Mouse (Mus musculus): ENCODE results near the gene Timm44.
A peak's percentile ranks its signal among the peaks of the same experiment; 100 is the strongest.

Timm44 gene

DNA sequence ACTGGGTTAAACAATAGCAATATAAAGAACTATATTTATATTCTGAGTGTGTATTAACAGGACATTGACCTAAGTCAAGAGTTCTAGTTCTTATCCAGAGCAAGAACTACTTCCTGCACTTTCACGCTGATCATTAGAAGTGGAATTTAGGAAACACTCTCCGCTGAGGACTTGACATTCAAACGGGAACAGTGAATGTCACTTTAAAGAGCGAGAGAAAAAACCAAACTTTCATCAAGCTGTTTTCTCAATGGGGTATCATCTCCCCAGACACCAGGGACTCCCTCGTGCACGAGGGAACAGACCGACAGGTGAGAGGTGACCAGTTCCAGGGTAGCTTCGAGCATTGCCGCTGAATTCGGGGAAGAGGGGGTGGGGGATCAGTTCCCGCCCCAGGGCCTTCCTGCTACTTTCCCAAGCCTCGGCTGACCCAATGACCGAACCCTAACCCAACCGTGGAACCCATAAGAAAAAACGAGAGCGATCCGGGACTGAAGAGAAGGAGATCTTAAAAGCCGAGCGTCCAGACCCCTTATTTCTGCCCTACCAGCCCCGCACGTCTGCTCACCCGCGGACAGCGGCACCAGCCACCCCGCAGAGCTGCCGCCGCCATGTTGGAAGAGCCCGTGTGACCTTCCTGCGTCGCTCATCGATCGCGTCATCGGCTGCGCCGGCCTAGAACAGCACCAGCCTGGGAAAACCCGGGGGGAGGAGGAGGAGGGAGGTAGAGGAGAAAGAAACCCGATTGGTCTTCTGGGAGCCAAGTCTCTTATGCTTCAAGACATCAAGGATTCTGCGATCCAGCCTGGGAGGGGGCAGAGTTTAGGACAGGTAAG is at the start of gene Timm44:
Gene Timm44 (minus strand): TSS at position 639 of the 836 bp plus-strand sequence.
- DNase-seq, result peak; percentile 95

DNA sequence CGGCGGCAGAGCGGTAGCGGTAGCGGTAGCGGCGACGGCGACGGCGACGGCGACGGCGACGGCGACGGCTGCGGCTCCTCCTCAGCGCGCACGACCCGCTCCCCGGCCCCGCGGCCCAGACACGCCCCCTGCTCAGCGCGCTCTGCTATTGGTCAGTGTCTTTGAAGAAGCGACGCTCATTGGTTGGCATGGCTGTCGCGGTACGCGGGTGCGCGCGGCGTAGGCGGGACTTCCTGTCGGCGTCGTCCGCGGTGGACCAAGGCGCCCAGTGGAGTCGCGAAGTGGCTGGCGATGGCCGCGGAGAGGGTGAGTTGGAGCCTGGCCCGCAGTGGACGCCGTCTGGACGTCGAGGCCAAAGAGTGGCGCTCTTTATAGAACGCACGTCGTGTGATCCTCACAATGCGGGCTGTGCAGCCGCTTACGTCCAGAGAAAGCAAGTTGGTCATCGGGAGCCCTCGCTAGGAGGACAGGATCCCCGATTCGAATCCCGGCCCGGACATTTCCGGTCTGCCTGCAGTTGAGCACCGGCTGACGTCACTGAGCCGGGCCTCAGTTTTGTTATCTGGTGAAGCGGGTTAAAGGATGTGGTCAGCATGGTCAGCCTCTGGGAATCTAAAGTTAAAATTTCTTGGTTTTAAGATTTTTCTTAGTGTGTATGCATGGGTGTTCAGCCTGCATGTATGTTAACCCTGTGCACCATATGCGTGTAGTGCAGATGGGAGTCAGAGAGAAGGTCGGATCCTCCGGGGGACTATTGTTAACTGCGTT is 49.5 kb upstream of the Timm44 start, which contains the start of the genes Ccl25 and Elavl1:
Gene Ccl25 (plus strand): TSS at position 228 of the 768 bp plus-strand sequence.
Gene Elavl1 (minus strand): TSS at position 431 of the 768 bp plus-strand sequence.
- peak; percentile 97 for DNase-seq

GRCm38 (mm10) chr8:4324525-4324924 is 48.8 kb upstream of the Timm44 start:
- DNase-seq, result no peak

DNA sequence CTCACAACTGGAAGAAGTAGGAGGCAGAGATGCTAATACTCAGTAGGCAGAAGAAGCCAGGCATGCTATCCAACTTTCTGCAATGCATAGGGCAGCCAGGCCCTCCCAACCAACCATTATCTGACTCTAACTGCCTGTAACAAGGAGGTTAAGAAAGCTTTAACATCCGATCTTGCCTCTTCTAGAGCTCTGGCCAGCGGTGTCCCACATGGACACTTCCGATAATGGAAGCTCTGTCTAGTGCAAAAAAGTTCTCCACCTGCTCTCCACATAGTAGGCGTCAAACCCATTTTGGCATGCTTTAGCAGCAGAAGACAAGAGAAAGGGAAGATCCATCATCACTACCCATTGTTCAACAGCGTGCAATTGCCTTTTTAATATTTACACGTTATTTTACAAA is 48.2 kb upstream of the Timm44 start:
- no peak for DNase-seq

DNA sequence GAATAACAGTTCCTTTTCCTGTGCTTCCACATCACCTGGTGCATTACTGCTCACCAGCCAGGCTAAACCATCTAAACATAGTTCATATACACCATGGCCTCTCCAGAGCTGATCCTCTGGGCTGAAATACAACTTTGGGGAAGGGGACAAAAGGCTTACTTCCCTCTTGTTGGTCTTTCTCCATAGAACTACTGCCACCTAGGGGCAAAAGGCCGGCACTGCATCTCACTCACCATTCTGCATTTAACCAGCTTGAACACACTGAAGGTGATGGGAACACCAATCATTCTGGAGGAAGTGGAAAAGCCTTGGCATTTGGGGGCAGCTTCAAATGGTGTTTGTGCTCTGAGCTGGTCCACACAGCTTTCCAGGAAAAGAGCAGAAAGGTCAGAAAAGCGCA is 46.8 kb upstream of the Timm44 start:
- peak; percentile 89 for DNase-seq

DNA sequence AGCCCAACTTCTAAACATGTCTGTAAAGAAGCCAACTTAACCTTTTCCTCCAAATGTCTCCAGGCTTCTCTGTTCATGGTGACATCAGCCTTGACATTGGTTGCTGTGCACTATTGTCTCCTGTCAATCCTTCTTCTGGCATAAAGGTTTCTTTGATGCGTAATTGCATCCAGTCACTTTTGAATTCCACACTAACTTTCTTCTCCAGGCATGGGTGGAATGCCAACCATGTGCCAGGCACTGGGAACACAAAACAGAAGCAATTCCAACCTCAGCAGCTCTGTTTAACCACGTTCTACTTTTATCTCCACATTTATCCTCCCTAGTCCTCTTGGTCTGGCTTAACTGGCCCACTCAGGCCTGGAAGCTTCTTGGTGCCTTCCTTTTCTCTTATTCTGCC is 45.3 kb upstream of the Timm44 start:
- no peak for DNase-seq

DNA sequence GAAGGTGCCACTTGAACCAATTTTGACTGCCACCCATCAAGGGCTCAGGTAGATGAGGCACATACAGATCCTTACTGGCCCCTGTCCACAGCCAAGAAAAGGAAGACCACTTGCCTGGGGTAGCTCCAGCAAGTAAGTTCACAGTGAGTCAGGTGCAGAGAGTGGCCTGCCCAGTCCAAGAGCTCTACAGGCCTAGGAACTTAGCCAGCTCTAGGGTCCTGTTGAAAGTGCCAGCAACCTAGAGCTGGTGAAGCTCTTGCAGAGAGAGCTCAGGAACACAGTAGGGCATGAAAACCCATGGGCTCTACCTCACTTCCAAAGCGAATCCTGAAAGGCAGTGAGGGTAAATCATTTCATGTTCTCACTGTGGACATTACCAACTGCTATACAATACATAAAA is 44.7 kb upstream of the Timm44 start:
- no peak for DNase-seq

DNA sequence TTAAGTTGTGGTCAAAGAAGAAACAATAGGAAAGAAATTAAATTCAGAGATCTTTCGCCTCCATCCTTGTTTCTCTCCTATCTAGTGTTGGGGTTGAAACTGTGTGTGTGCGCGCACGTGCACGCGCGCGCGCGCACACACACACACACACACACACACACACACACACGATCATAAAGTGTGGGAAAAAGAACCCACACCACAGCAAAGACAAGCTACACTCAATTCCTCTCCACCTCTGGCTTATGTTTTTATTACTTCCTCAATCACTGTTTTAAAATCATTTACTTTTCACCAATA is 43.8 kb upstream of the Timm44 start:
- DNase-seq, result no peak

DNA sequence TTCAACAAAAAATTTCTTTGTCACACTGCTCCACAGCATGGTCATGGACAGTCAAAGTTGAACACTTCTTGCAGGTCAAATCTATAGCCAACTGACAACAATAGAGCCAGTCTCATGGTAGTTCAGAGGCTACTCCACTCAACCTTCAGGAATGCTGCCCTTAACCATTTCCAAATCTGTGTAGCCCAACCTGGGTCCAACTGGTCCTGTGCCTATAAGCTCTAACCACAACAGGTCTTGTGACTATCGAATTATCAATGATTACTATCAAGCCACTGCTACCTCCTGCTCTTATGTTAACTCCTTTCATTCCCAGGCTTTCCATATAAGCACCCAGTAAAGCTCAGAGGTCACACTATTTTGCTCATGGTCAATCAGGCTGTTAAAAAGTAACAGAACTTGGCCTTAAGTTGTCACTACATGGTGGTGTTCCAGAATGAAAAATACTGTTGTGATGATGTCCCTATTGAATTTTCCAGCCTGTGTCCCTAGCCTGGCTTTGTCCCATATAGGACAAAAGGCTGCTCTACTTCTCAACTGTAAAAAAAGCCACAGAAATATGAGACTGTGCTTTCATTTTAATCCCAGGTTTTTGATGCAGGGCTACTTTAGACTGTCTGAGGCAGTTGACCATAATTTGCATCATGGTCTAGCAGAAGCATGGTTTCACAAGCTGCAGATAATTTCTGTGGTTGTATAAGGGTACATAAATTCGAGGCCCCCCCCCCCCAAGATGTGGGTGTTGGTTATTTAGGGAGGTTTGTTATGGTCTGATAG is 43.3 kb upstream of the Timm44 start:
- DNase-seq, result no peak

DNA sequence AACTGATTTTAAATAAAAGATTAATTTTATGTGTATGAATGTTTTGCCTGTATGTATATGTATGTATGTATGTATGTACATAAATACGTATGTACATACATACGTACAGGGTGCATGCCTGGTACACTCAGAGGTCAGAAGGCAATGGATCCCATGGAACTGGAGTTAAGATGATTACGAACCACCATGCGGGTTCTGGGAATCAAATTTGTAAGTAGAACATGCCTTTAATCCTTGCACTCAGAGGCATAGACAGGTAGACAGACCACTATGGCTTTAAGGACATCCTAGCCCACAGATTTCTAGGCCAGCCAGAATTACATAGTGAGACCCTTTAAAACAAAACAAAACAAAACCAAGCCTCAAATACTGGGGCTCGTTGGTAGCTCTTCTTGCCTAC is 42.4 kb upstream of the Timm44 start:
- DNase-seq, result no peak

DNA sequence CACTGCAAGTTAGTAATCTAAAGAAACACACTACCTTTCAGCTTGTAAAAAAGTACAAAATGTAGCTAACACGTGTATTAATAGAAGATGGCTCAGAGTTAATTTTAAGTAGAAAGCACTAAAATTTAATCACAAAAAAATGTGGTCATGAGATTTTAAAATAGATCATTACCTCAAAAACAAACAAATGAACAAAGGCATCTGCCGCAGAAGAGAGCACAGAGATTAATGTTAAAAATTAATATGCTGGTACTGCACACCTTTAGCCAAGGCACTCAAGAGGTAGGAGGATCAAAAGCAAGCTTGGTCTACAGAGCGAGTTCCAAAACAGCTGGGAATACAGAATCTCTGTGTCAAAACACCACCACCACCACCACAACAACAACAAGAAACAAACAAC is 39.1 kb upstream of the Timm44 start:
- no peak for DNase-seq

DNA sequence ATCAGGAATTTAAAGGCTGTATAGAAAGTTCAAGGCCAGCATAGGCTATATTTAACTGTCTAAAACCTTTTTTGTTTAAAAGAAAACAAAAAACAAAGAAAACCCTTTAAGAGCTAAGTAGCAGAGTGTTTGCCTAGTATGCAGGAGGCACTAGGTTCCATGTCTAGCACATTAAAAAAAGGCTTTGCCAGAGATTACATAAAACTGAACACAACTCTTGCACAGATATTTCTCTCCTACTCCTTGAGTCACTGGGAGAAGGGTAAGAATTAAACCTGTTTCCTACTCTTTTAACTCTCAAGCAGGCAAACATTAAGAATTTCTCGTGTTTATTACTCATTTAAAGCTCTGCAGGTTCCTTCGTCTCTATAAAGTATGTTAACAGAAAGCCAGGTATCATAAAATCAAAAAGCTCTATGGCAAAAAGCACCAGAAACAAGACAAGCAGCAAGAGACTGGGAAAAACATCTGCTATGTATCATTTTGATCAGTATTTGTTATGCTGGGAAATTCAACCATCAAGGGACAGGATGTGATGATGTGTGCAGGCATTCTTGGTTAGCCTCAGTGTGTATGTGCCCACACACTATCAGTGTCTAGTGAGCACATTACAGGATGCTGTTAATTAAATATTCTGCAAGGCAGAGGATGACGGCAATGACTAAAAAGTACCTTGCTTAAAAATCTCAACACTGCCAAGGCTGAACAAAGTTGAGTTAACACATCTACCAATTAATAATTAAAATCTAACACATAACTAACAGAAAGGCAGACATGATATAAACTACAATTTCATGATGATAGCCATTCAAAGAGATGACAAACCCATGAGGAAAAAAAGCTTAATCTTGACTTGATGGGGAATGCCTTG is 37.8 kb upstream of the Timm44 start:
- DNase-seq, result peak; percentile 12

GRCm38 (mm10) chr8:4312104-4312503 is 36.4 kb upstream of the Timm44 start:
- DNase-seq, result no peak

DNA sequence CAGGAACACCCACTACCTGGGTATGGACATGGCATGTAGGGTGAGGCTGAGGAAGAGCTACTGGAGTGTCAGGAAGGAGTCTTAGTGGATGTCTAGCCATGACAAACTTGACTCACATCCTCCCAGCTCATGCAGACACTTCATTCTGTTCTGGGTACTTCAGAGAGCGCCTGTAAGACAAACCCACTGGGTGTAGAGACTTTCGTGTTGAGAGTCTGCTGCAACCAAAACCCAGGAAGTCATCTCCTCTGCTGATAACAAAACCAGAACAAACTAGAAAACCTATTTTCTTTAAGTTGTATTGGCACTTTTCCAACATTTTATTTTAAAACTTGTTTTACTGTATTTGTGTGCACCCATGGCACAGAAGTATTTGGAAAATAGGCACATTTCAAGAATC is 30.1 kb upstream of the Timm44 start:
- DNase-seq, result no peak

DNA sequence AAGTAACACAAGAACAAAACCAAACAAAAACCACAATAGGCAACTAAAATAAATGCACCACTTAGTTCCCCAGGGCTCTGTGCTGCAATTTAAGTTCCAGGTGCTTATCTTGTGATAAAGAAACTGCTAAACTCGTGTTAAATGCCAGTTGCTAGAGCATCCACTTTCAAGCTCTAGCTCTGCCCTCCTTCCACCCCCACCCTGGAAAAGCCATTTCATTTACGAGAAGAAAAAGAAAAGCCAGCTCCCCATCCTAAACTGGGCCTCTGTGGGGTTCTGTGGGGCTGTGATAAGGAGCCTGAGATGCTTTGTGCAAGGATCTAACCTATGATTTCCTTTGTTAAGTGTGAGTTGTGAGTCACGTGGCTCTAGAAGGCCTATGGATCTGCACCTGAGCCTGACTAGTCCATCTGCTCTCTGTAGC is 28.4 kb upstream of the Timm44 start:
- DNase-seq, result no peak

DNA sequence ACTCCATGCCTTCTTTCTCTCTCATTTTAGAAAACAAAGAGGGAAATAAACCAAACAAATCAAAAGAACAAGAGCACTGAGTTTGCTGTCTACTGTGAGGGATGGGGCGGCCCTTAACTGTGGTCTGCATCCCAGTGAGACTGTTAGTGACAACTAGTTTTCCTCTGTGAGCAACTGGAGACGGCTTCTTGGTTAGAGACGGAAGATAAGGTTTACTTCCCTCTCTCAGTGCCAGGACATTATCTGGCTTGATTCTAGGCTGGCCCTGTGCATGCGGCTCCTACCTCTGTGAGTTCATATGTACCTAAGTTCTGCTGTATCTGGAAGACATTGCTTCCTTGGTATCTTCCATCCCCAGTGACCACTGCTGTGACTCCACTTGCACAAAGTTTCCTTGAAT is 22.1 kb upstream of the Timm44 start:
- no peak for DNase-seq

DNA sequence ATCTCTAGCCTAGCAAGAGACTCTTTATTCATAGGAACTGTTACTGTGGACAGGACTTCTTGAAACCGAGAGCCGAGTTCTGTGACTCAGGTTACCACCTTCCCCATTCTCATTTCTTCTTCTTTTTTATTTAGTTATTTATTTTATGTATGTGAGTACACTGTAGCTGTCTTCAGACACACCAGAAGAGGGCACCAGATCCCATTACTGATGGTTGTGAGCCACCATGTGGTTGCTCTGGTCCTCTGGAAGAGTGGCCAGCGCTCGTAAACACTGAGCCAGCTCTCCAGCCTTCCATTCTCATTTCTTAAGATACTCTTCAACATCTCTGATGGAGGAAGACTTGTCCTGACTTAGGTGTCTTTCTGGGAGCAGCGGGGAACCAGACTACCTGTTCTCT is 17.0 kb upstream of the Timm44 start:
- no peak for DNase-seq

DNA sequence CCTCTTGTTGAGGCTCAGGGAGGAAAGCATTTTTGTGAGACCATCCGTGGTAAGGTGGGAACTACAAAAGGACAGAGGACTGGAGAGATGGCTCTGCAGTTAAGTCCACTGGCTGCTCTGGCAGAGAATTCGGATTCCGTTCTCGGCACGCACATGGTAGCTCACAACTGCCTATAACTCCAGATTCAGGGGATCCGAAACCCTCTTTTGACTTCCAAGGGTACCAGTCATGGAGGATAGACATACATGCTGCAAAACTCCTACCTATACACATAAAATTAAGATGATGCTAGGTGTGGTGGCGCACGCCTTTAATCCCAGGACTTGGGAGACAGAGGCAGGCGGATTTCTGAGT is 375 bp upstream of the Timm44 start:
- DNase-seq, result no peak

- DNase-seq, result no peak
Observed at GRCm38 (mm10) chr8:4269609-4270008, 6.1 kb downstream of the Timm44 start.

DNA sequence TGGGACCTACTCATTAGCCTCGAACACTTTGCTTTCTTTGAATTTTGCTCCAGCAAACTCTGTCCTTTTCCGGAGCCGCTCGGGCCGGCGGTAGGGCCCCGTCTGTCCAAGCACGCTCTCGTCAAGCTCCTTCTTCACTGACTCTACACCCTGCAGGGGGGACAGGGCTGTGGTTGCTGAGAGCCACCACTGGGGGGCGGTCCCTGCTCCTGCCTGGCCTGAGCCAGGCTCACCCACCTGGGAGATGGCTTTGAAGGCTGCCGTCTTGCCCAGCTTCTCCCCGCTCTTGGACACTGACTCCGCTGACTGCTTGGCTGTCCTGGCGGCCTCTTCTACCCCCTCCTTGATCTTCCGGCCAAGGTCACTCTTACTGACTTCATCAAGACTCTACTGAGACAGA is 8.1 kb downstream of the Timm44 start:
- DNase-seq, result peak; percentile 37

DNA sequence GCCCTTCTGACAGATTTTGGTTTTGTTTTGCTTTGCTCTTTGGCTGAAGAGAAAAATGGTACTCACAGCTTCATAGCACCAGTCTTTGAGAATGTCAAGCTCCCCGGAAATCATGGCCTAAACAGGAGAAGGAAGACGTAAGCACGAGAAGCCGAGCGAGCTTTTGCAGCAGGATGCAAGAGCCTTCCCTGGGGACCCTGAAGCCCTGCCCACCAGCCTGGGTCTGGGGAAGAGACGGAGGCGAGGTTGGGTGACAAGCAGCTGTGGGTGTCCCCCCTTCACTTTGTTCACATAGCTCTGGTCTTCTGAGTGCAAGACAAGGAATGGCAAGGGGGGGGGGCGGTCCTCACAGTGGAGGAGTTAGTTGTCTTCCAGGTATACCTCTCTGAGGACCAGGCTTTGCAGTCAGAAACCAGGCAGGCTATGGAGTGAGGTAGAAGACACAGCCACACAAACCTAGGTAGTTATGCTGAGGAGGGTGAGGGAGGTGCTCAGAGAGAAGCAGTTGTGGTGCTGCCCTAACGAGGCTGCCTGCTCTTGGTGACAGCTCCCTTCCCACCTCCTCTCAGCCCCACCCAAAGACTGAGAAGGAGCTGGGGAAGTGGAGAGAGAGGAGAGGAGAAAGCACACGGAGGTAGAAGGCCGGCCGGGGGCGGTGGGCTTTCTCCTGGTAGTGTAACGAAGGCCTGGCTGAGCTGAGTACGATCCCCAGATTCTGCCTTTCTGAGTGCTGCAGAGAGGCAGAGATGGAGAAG is 10.4 kb downstream of the Timm44 start:
- DNase-seq, result no peak

All from thymus, postnatal 14 days (tissue).